Mouse (Mus musculus): Measurements from ENCODE around the gene Gm20869.
"Not testable (repeated sequence)": the region's sequence is repeated elsewhere in the genome, so short reads cannot be mapped to it uniquely, and the experiment has no call there.

The Gm20869 gene

GRCm38 (mm10) chrY:71469149-71469548 lies at the start of gene Gm20869:
Gene Gm20869, plus strand, starts transcription at chrY:71469449.
- not testable (repeated sequence) for DNase-seq

Measured in right cerebral cortex, adult 18-20 months (tissue).